Mouse (Mus musculus) right cerebral cortex, postnatal 14 days (tissue): ENCODE measurements at regions not wholly inside any gene's neighbourhood (a gene's known extent, or its start where the extent isn't known, plus 50 kb on each side); places are given as distances from the start of the nearest gene placed in this dataset.

Experiments
- DNase-seq: peaks from one replicate; pipeline ENCODE4 v3.0.0; 2022

DNA sequence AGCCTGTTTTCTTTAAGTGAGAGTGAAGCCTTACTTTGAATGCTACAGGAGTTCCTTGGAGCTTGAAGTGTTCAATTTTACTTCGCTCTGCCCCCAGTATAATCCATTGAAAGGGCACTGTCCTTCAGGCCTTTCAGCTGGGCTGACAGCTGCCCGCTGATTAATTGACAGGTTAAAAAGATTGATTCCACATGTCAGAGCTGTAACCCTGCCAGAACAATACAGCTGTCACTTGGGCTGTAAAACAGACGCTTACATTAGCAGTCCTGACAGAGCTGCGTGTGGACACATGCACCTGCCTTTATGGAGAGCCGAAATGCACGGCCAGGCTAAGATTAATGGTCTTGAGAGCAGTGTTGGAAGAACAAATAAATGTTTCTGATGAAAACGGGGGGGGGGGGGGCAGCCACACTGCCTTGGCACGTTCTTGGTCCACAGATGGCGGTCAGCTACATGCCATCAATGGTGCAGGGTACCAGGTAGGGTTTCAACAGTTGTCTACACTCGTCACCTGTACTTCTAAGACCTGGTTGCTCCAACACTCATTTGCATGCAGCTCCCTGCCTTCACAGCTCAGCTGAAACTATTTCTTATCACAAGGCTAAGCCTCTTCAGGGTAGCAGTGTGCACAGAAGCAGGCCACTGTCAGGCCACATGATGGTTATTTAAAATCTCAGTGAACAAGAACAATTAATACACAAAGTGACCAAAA, 407.3 kb downstream of the Gm45692 start:
- no peak for DNase-seq

DNA sequence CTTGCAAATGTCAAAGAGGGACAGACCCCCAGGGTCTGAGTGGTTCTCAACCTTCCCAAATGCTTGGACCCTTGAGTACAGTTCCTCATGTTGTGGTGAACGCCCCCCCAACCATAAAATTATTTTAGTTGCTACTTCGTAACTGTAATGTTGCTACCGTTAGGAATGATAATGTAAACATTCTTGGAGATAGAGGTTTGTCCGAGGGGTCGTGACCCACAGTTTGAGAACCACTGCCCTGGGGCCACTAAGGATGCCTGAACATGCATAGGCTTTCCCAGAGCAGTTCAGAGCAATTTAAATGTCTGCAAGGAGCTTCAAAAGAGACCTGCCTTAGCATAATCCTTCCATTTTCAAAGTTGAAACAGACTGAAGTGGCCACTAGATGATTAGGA, 407.8 kb downstream of the Gm45692 start:
- DNase-seq = no peak

DNA sequence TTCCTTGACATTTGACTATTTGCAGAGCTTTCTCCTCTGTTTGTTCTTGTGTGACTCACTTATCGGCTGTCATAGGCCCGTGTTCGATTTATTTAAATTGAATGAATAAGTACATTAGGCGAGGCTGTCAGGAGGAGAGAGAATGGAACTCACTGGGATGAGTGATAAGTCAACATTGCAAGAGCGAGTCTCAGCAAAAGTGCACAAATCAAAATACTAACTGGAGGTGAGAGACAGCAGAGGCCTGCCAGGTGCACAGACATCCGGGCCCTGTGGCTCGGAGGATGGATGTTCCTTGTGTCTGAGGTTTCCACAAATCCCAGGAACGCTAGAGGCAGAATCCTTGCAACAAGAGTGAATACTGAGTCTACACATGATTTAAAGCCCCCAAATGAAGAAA, 410.6 kb downstream of the Gm45692 start:
- DNase-seq = no peak

DNA sequence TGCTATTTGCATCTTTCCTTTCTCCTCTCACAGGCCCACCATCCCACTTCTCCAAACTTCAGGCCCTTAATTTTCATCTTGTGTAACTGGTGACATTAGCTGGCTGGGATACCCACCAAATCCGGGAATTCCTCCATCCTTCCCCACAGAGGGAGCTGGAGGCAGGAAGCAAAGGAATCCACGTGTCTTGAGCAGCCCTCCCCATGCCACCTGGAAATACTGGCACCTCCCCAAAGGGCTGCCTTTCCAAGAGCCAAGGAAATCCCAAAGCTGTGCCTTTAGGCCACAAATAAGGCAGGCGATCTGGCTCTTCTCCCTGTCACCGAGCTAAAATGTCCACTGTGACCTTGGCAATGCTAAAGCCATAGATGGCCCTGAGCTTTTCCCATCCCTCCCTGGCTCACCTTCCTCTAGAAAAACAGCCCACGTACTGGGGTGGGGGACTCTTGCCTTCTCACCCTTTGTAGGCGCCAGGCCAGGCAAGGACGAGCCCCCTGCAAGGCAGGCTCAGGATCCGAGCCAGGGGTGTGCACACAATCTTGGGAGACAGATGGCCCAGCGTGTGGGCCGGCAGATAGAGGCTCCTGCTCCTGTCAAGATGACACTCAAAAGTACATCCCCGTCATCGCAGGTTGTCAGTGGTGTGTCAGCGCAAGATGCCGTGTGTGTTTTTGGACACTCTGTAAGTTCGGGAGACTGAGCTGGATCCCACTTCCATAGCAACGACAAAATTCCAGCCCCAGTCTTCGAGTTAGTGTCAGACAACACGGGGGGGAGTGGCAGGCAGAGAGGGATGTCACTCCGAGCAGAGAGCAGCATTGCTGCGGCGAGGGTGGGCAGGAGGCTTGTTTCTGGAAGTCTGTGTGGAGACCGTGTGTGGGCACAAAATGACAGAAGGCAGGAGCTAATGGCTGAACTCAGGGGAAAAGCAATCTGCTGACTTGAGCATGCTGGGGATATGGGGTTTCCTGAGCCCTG, 414.4 kb downstream of the Gm45692 start:
- DNase-seq = peak; percentile 44

DNA sequence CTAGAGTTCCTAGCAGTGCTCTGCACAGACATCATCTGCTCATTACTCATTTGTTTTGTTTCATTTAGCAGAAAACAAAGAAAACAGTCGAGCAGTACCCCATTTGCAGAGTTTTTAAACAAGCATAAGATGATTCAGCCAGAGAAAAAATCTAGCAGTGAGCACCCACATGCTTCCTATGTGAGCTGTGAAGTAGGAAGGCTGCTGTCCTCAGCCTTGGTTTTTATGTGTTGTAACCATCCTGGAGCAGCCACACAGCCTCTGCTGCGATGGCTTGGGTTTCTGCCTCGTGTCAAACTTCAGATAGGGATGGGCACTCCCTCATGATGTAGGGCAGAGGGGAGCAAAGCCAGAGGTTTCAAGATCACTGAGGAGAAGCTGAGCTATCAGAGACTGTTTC, 416.5 kb downstream of the Gm45692 start:
- DNase-seq = no peak

DNA sequence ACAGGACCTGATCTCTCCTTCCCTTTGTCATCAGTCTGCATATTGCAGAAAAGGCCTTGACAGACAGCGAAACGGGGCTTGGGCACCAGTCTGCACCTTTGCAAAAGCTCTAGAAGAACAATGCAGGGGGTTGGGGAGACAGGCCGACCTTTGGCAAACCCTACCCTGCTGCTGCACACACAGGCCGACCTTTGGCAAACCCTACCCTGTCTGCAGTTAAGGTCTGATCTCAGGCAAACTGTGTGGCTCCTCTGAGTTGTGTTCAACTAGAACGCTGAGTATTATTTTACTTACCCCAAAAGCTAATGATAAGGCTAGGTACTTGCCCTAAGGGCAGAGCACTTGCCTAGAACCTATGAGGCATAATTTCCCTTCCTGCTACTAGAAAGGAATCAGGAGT, 423.4 kb upstream of the Zfp703 start:
- DNase-seq = no peak

DNA sequence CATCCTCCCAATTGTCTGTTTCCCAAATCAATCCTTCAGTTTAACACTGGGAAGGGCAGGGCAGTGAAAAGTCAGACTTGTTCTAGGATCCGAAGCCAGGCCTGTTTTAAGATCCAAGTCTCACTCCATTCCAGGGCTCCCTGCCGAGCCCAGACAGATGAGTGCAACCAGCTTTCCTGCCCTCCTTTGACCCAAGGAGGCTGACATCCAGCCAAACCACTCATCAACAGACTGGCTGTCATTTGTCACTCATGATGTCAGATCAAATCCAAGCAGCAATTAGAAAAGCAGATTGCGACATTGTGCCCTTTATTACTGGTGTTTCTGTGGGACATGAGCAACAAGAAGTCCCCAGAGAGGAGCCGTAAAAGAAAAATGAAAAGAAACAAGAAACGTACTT, 417.9 kb upstream of the Zfp703 start:
- DNase-seq = no peak

DNA sequence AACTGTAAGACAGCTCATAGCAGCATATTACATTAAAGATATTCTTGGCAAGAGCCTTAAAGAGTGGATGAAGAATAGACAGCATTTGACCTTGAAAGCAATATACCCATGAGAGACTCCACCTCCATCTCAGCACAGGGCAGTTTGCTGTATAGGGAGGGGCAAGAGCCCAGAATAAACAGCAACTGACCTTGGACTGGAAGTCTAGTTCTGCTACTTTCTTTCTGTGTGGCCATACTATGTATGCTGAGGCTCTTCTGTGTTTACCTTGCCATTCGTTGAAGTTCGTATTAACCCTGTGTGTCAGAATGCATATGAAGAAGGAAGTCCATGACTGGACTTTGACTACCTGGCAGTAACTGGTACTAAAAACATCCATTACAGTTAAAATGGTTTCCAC, 414.0 kb upstream of the Zfp703 start:
- DNase-seq = no peak

DNA sequence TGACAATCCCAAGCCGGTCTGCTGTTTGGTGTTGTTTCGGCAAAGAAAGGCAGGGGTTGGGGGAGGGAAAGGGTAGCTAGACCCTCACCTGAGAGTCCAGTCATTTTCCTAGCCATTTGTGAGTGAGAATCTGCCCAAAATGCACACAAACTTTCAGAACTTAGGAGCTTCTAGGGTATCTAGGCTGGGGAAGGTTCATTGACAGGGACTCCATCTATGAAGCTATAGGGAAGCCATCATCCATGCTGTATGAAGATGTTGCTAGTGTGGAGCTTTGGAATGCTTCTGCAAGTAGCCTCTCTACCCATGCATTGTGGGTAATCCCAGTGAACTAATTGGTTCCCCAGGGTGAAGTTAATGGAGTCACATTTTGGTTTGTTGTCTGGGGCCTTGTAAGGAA, 412.9 kb upstream of the Zfp703 start:
- DNase-seq = no peak

DNA sequence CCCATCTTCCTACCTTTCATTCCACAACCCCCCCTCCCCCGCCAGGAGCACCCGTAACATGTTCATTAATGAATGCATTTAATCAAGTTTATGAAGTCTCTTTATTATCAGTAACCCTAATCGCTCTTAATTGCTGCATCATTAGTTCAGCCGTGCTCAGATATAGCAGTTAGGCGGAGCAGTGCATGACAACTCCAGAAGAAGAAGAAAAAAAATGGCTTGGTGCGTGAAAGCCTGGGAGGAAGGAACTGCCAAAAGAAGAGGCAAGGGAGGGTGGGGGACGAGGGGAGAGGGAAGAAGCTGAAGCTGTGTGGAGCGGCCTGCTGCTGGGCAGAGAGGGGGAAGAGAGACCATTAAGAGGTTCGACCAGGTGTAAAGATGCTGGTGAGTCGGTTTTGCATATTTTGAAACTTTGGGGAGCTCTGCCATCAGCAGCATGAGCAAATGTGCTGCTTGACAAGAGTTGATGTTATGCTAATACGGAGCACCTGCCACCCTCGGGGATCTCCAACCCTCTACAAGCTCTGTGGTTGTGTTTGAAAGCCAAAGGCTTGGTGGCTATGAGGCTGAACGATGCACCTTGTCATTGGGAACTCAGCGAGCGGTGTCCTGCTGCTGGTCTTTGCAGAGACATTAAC, 408.6 kb upstream of the Zfp703 start:
- DNase-seq = no peak

DNA sequence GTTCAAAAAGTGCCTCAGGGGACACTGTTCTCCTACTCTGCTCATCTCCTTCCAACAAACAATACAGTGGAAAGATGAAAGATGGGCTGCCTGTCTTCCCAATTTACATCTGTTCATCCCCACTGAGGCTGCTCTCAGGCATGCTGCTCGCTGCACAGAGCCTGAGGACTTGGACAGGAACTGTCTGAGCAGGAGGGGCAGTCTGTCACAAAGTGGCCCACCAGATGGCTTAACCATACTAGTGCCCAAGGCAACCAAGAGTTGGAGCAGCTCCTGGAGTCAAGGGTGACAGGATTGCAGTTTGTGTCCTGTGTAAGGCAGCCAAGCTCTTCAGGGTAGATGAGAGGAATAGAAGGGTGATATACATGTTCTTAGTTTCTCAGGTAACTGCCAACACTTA, 388.3 kb upstream of the Zfp703 start:
- no peak for DNase-seq

DNA sequence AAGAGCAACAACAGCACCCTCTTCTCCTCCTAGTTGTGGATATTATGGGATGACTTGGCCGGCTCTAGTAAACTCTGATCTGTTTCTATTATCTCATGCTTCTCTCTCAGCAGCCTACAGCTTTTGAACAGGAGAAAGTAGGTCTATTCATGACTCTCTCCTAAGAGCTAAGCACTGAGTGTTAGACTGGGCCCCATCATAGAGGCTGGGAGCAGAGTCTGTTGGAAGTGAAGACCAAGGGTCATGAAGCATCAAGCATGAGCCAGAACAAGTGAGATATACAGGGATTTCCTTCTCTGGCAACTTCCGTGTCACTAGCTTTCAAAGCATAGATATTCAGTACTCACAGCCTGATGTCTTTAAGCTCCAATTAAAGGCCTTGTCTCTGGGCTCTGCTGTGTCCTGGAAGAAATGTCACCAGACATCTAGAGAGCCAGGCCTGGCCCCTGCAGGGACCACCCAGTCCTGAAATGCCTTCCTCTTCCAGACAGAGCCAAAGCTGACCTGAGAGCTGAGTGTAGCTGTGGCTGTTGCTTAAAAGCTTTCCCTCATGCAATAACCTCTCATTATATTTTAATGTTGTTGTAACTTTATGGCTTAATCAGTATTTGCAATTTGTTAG, 386.4 kb upstream of the Zfp703 start:
- no peak for DNase-seq

DNA sequence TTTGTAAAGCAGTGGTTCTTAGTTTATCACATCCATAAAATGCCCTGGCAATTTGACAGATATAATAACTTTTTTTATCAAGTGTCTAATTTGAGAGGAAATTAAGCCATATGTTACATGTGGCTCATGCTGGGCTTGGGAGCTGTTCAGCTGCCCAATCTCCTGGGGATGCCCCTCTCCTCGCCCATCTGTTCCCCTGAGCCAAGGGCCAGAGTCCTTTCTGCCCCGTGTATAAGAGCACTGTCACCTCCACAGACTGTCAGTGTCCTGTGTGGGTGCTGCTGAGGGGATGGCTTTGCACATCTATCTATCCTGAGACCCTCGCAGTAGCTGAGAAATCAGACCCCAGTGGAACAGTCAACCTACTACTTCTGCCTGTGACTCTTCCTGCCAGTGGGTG, 385.9 kb upstream of the Zfp703 start:
- no peak for DNase-seq

DNA sequence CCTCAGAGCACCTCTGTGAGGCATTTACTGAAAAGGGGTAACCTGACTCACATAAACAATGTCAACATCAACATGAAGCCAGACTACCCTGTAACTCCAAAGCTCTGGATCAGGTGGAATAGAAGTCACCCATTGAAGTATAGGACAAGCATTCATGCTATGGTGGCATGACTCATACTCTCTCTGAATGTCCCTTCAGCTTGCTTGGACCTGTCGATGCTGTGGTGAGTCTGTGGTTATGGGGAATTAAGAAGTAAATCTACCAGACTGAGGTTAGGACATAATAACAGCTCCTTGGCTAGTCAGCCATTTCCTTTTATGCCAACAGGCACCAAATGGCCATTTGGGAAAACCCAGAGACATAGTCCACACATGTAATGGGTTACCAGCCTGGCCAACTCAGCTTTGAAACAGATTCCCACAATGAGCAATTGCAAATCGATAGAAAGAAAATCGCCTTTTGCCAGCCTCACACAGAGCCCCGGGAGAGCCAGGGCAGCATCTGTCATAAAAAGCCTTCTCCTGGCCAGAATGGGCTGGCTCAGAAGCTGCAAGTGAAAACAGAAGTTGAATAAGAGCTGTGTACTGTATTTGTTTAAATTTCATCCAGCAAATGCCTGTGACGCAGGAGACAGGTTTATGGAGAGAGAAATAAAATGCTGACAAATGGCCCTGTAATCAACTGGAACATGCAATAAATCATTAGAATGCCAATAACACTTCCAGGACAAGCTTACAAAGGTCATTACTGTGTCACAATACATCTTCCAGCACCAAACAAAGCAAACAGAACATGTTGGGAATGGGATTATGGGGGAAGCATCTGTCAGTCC, 383.4 kb upstream of the Zfp703 start:
- DNase-seq = no peak

DNA sequence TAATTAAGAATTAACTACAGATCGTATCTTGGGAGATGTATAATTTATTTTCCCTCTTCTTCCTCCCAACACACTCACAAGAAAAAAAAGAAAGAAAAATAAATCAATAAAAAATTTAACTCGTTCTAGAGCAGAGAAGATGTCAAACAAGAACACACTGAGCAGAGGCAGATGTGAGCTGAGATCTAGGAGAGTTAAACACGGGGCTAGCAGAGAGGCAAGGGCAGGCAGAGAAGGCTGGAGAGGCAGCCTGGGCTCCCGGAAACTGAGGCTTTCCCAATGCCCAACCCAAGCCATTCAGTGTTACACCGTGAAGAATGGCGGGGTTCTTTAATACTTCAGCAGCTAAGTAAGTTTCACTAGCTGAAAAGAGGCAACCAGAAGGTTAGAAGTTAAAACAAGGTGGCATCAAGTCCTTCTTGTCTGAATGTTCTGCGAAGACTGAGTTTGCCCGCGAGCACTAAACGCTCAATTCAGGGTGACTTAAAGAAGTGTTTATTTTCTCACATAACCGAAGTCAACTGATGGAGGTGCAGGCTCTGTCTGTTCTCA, 382.7 kb upstream of the Zfp703 start:
- no peak for DNase-seq

DNA sequence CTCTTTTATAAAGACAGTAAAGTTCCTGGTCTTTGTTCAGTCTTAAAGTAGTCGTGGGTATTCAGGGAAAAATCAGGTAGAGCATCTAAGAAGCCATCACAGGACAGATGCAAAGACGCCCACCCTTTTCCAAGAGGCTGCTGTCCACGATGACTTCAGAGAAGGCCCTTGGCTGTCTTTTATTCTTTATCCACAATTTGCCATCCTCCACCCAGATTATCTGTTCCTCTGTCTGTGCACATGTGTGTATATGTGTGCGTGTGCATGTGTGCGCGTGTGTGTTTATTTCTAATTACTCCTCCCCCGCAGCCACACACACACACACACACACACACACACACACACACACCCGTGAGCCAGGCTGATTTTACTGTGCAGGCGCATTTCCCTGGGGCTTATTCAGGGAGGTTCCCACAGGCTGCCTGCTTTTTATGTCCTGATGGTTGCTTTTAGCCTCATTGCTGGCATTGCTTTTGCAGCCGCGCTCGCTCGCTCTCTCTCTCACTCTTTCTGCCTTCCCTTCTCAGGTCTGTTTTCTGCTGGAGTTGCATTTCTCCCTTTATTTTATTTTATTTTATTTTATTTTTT, 381.6 kb upstream of the Zfp703 start:
- peak; percentile 13 for DNase-seq

DNA sequence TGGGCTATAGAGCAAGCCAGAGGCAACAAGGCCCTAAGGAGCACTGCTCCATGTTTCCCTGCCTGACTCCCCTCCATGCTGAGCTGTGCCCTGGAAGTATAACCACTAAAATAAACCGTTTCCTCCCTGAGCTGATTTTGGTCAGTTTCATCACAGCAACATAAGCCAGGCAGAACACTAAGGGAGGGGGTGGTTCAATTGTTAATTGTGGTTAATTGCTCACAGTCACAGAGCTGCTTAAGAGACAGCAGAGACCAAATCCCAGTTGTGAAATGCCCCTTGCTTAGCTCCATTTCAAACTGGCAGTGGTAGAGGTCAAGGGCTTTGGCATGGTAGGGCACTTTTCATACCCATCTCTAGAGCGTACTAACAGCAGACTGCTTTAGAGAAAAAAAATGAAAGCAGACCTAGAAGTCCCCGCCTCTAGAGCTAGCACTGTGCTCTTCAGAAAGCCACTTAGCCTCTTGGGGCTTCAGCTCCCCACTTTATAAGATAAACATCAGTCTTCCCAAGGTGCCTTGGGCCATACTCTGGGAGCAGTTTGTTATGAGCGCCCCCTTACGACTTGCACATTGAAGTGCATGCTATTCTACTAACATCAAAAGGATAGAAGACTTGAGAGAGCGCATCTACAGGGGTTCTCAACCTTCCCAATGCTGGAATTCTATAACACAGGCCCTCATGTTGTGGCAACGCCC, 380.3 kb upstream of the Zfp703 start:
- DNase-seq = no peak

DNA sequence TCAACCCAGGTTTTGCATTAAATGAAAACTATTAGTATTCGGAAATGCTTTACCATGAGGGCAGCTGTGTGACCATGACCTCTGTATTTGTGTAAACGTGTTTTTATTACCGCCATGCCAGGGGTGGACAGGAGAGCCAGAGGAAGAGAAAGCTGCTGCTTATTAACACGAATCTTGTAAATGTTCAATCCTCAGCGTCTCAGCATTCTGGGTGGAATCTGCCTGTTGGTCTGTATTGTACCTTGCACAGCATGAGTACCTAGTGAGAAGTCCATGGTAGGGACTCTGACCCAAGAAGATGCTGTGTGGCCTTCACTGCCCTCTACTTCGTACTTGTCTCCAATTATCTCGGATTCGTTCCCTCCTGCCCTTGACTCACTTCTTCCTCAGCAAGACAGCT, 378.6 kb upstream of the Zfp703 start:
- DNase-seq = no peak

DNA sequence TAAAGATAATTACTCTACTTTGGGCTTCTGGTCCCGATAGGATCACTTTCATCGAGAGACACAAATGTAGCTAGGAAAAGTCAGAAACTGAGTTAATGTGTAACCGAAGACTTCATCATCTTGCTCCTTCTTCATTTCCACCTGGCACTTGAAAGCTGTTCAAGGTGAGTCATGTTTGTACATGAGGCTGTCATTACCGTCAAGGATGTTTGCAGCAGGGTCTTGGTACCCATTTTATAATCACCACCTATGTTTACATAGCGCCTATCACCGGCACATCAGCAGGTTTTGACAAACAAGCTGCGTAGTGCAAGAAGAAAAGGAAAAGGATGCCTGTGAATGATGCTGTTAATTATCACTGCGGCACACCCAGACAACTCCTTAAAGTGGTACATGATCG, 377.0 kb upstream of the Zfp703 start:
- DNase-seq = no peak

DNA sequence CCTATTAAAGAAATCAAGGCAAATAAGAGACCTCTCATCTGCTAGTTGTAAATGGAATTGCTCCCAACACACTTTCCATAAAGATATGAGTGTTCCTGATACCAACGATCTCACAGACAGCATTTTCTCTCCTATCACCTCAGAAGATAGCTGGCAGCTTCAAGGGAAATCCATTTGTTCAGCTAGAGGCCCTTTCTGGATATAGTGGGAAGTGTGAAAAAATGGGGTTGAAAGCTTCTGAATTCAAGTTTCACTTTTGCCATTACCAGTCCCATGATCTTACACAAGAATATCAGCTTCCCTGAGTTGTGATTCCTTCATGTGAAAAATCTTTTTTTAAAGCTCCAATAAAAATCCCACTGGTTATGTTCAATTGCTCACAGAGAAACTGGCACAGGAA, 369.1 kb upstream of the Zfp703 start:
- no peak for DNase-seq

DNA sequence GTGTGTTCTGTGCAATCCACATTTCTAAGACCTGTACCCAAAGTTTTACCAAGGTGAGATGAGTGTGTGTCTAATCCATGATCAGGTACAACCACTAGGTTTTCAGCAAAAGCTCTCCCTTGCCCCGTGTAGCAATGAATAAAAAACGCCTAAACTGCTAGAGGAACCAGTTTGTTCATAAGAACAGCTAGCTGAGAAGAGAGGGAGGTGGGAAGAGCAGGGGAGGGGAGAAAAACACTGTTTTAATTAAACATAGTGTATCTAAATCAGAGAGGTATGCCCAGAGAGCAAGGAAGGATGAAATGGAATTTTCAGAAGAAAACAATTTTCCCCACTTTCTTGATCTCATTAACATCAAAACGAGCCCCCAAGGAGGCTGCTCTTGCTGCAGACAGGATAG, 368.5 kb upstream of the Zfp703 start:
- DNase-seq = no peak
